Mouse (Mus musculus) lung, postnatal 0 days (tissue): ENCODE measurements around the gene Gm8374.
"Not testable (repeated sequence)": the region's sequence is repeated elsewhere in the genome, so short reads cannot be mapped to it uniquely, and the experiment has no call there.

ENCODE experiments used
- CTCF ChIP-seq: IDR thresholded peaks from 2 replicates; pipeline ENCODE4 v1.5.1; 2016; ENCODE audit warnings: antibody characterized with exemption, mild to moderate bottlenecking
- EP300 ChIP-seq: IDR thresholded peaks from 2 replicates; pipeline ENCODE4 v1.6.1; 2016; ENCODE audit warnings: antibody characterized with exemption, mild to moderate bottlenecking, control low read depth

DNA sequence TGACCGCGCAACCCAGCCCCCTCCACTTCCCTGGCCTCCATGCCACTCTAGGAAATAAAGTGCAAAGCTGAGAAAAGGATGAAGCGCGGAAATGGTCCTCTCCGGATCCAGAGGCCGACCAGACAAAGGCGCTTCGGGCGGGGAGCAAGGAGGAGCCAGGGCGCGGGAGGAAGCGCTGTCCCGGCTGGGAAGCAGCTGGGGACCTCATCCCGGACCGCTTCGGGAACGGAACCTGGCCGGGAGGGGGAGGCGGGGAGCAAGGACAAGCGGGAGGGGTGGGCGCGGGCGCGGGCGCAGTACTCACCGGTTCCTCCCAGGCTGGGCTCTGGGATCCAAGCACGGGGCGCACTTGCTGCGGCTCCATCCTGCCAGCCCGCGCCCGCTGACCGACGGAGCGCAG, 50.3 kb downstream of the Gm8374 start, which contains the start of gene Gm3739:
- TF ChIP-seq CTCF, EP300: not testable (repeated sequence)
